Comparison of ENCODE assay signal across 18 mouse cellular contexts in genomic region chr14:79410662-79411061, GRCm38 (mm10). TPM values are rescaled to one million over a fixed set of nuclear protein-coding genes. Genes with fewer than 3 reads are reported as not detected.
DNase-seq lines count a peak whose midpoint lies in the region; ATAC-seq and TF ChIP-seq lines count a peak whose summit lies in the region.
"Had no signal": no experiment of that assay in that cellular context is flagged by ENCODE, and none has a peak within 500 bp of the region (broad histone marks: within the 10 kb centered on the region; RNA-seq: fewer than 3 reads in every experiment).

No protein-coding gene starts in this region.

- 0 out of 2 replicates have a peak, but pooled peaks cover 7% of the 10 kb centered on the region for H3K36me3 ChIP-seq in lung, postnatal 0 days (ENCODE audit: insufficient read depth, low read length)
- no peaks in the 10 kb centered on the region for H3K36me3 ChIP-seq in intestine, embryonic 16.5 days (ENCODE audit: control insufficient read depth, insufficient read depth, low read length)
- 0 out of 2 replicates have a peak, but pooled peaks cover 3% of the 10 kb centered on the region for H3K36me3 ChIP-seq in stomach, postnatal 0 days (ENCODE audit: control insufficient read depth, insufficient read depth, low read length)

- no peaks in the 10 kb centered on the region for H3K4me1 ChIP-seq in lung, postnatal 0 days (ENCODE audit: insufficient read depth, low read depth, low read length)
- H3K4me1 ChIP-seq in intestine, embryonic 16.5 days (ENCODE audit: control insufficient read depth, insufficient read depth, low read length), result no peaks in the 10 kb centered on the region
- no peaks in the 10 kb centered on the region for H3K4me1 ChIP-seq in stomach, postnatal 0 days (replicated peaks; ENCODE audit: control insufficient read depth, insufficient read depth)
- H3K4me1 ChIP-seq: embryonic facial prominence, embryonic 10.5 days; forebrain, embryonic 13.5 days; heart, embryonic 12.5 days; hindbrain, embryonic 10.5 days had no signal

- H3K4me2 ChIP-seq in lung, postnatal 0 days (replicated peaks; ENCODE audit: low read depth, low read length), result no peak overlapping the region
- H3K4me2 ChIP-seq in intestine, embryonic 16.5 days (ENCODE audit: low read depth, low read length), result no peak overlapping the region
- no peak overlapping the region for H3K4me2 ChIP-seq in stomach, postnatal 0 days (replicated peaks; ENCODE audit: low read depth)
- H3K4me2 ChIP-seq: forebrain, embryonic 13.5 days; heart, embryonic 12.5 days; hindbrain, embryonic 14.5 days had no signal

- no peak overlapping the region for H3K9ac ChIP-seq in lung, postnatal 0 days (replicated peaks; ENCODE audit: low read depth)
- H3K9ac ChIP-seq in intestine, embryonic 16.5 days (ENCODE audit: low read depth, low read length), result no peak overlapping the region
- no peak overlapping the region for H3K9ac ChIP-seq in stomach, postnatal 0 days (ENCODE audit: low read length)
- H3K9ac ChIP-seq: forebrain, embryonic 13.5 days; heart, embryonic 12.5 days; hindbrain, embryonic 14.5 days had no signal

- TF ChIP-seq EP300 in lung, postnatal 0 days (IDR thresholded peaks at IDR 0.05), result no peak
- TF ChIP-seq EP300 in stomach, postnatal 0 days (optimal IDR thresholded peaks at IDR 0.05), result no peak

- ATAC-seq in lung, postnatal 0 days, result 0 out of 2 replicates have a peak, but pooled peaks have one; percentile 25
- ATAC-seq in intestine, embryonic 16.5 days, result peak; percentile 48; the same call in 1 of the 2 replicates
- ATAC-seq in stomach, postnatal 0 days (ENCODE audit: low FRiP score, low TSS enrichment), result no peak
- ATAC-seq: forebrain, embryonic 13.5 days had no signal

- no peak for TF ChIP-seq CTCF in lung, postnatal 0 days (IDR thresholded peaks at IDR 0.05)
- TF ChIP-seq CTCF in stomach, postnatal 0 days (IDR thresholded peaks at IDR 0.05; ENCODE audit: low read depth), result no peak

- no peak overlapping the region for H3K4me3 ChIP-seq in lung, postnatal 0 days (ENCODE audit: low read depth, low read length)
- H3K4me3 ChIP-seq in intestine, embryonic 16.5 days (ENCODE audit: low read length), result no peak overlapping the region
- H3K4me3 ChIP-seq in stomach, postnatal 0 days (ENCODE audit: low read depth, low read length), result no peak overlapping the region
- H3K4me3 ChIP-seq: embryonic facial prominence, embryonic 10.5 days; forebrain, embryonic 13.5 days; heart, adult 2 months; heart, embryonic 12.5 days; hindbrain, embryonic 10.5 days had no signal

- no peaks in the 10 kb centered on the region for H3K9me3 ChIP-seq in lung, postnatal 0 days (ENCODE audit: low read length)
- H3K9me3 ChIP-seq in intestine, embryonic 16.5 days (ENCODE audit: control insufficient read depth, low read length), result no peaks in the 10 kb centered on the region
- H3K9me3 ChIP-seq in stomach, postnatal 0 days (ENCODE audit: control insufficient read depth, low read length), result no peaks in the 10 kb centered on the region
- H3K9me3 ChIP-seq: embryonic facial prominence, embryonic 10.5 days; forebrain, embryonic 13.5 days; heart, embryonic 12.5 days; hindbrain, embryonic 10.5 days had no signal

- peak; percentile 32 for DNase-seq in adrenal gland, postnatal 14 days
- DNase-seq in adrenal gland, adult 8-10 months, result no peak
- DNase-seq in lung, postnatal 0 days (ENCODE audit: low spot score), result no peak
- DNase-seq in lung, postnatal 14 days, result no peak
- peak; percentile 39 for DNase-seq in stomach, postnatal 0 days (ENCODE audit: low spot score)
- no peak for DNase-seq in kidney, postnatal 14 days
- DNase-seq in ovary, postnatal 36 days (ENCODE audit: low spot score), result no peak
- DNase-seq: cerebellum, adult 2 months; cerebellum, postnatal 10 days; gastrocnemius, postnatal 10 days; heart, adult 2 months had no signal

- no peaks in the 10 kb centered on the region for H3K27me3 ChIP-seq in lung, postnatal 0 days (replicated peaks; ENCODE audit: insufficient read depth, low read length)
- H3K27me3 ChIP-seq in intestine, embryonic 16.5 days (replicated peaks; ENCODE audit: control insufficient read depth, insufficient read depth, low read length), result no peaks in the 10 kb centered on the region
- no peaks in the 10 kb centered on the region for H3K27me3 ChIP-seq in stomach, postnatal 0 days (ENCODE audit: control insufficient read depth, insufficient read depth, low read length)
- H3K27me3 ChIP-seq: CH12.LX; forebrain, embryonic 13.5 days; heart, embryonic 12.5 days had no signal

- WGBS in lung, postnatal 0 days, result 55% methylated on average over 2 of the region's 2 CpGs
- WGBS in intestine, embryonic 16.5 days, result 68% methylated on average over 2 of the region's 2 CpGs
- 57% methylated on average over 2 of the region's 2 CpGs for WGBS in stomach, postnatal 0 days

- H3K27ac ChIP-seq in lung, postnatal 0 days (ENCODE audit: low read length), result no peak overlapping the region
- no peak overlapping the region for H3K27ac ChIP-seq in intestine, embryonic 16.5 days (ENCODE audit: low read length)
- no peak overlapping the region for H3K27ac ChIP-seq in stomach, postnatal 0 days (replicated peaks)
- H3K27ac ChIP-seq: embryonic facial prominence, embryonic 10.5 days; forebrain, embryonic 13.5 days; heart, adult 2 months; hindbrain, embryonic 10.5 days; hindbrain, embryonic 14.5 days had no signal

RNA-seq across cellular contexts. Expression of gene Mtrf1, which starts 13.1 kb away (rescaled TPM):
- 6.7 and 7.3 TPM in 2 replicates for total RNA-seq in adrenal gland, postnatal 14 days (2021)
- total RNA-seq in adrenal gland, adult 8-10 months (2022), result 1 to 10 TPM; 6.7 to 7.6 (median 7.0) TPM
- polyA plus RNA-seq in lung, postnatal 0 days (2015; fragmentation: Nextera tagmentation; extraction: Ambion mirVana), result 6.6 and 7.6 TPM in 2 replicates
- 9.8 and 11.5 TPM in 2 replicates for polyA plus RNA-seq in intestine, embryonic 16.5 days (2015; fragmentation: Nextera tagmentation; extraction: Ambion mirVana)
- polyA plus RNA-seq in stomach, postnatal 0 days (2015; fragmentation: Nextera tagmentation; extraction: Ambion mirVana), result 6.8 and 7.7 TPM in 2 replicates

RNA-seq across cellular contexts. Expression of gene Kbtbd7, which starts 15.6 kb away (rescaled TPM):
- total RNA-seq in adrenal gland, postnatal 14 days (2021), result 8.7 and 10.0 TPM in 2 replicates
- total RNA-seq in adrenal gland, adult 8-10 months (2022), result 10 to 100 TPM in 2 of 4 experiments, 1 to 10 TPM in 2; 8.4 to 12.3 (median 10.8) TPM
- polyA plus RNA-seq in lung, postnatal 0 days (2015; fragmentation: Nextera tagmentation; extraction: Ambion mirVana), result 5.8 TPM in 2 replicates
- polyA plus RNA-seq in intestine, embryonic 16.5 days (2015; fragmentation: Nextera tagmentation; extraction: Ambion mirVana), result 6.2 and 6.7 TPM in 2 replicates
- polyA plus RNA-seq in stomach, postnatal 0 days (2015; fragmentation: Nextera tagmentation; extraction: Ambion mirVana), result 5.1 TPM in 2 replicates

RNA-seq across cellular contexts. Expression of gene Naa16, which starts 20.1 kb away (rescaled TPM):
- total RNA-seq in adrenal gland, postnatal 14 days (2021), result 22.5 and 22.9 TPM in 2 replicates
- 10 to 100 TPM; 15.8 to 26.3 (median 20.1) TPM for total RNA-seq in adrenal gland, adult 8-10 months (2022)
- 23.5 and 24.0 TPM in 2 replicates for polyA plus RNA-seq in lung, postnatal 0 days (2015; fragmentation: Nextera tagmentation; extraction: Ambion mirVana)
- 29.6 and 33.0 TPM in 2 replicates for polyA plus RNA-seq in intestine, embryonic 16.5 days (2015; fragmentation: Nextera tagmentation; extraction: Ambion mirVana)
- polyA plus RNA-seq in stomach, postnatal 0 days (2015; fragmentation: Nextera tagmentation; extraction: Ambion mirVana), result 15.0 and 16.0 TPM in 2 replicates

RNA-seq across cellular contexts. Expression of gene Kbtbd6, which starts 41.0 kb away (rescaled TPM):
- total RNA-seq in adrenal gland, postnatal 14 days (2021), result 0.70 and 0.75 TPM in 2 replicates
- total RNA-seq in adrenal gland, adult 8-10 months (2022), result under 1 TPM in 3 of 4 experiments, not detected in 1; 0.17 to 0.26 (median 0.18) TPM
- polyA plus RNA-seq in lung, postnatal 0 days (2015; fragmentation: Nextera tagmentation; extraction: Ambion mirVana), result 0.36 TPM in 2 replicates
- polyA plus RNA-seq in intestine, embryonic 16.5 days (2015; fragmentation: Nextera tagmentation; extraction: Ambion mirVana), result 1.5 and 1.8 TPM in 2 replicates
- 0.57 and 0.98 TPM in 2 replicates for polyA plus RNA-seq in stomach, postnatal 0 days (2015; fragmentation: Nextera tagmentation; extraction: Ambion mirVana)

Comparison
In these comparisons a context has a peak if more than half of its experiments do, and no peak if none do; other contexts are left out.
1. DNase-seq: peak in adrenal gland, postnatal 14 days (single experiment) and stomach, postnatal 0 days (single experiment); none in adrenal gland, adult 8-10 months (single experiment), lung, postnatal 0 days (single experiment), lung, postnatal 14 days (single experiment), kidney, postnatal 14 days (single experiment) and ovary, postnatal 36 days (single experiment).